Mouse (Mus musculus): ENCODE data around the gene Pin4. TPM values are rescaled to one million over a fixed set of nuclear protein-coding genes. Genes with fewer than 3 reads are reported as not detected.
"Not testable (repeated sequence)": the region's sequence is repeated elsewhere in the genome, so short reads cannot be mapped to it uniquely, and the experiment has no call there.

Gene Pin4
- total RNA-seq (2014; fragmentation: Nextera tagmentation) (67.6 and 96.7 TPM in 2 replicates), total RNA-seq (2017) (162 and 169 TPM in 2 replicates)

GRCm38 (mm10) chrX:102119042-102119864 is at the start of gene Pin4:
Pin4 (plus strand) TSS chrX:102119447.
- ATAC-seq (replicated peaks; ENCODE audit: low FRiP score, low TSS enrichment, poor library complexity, severe bottlenecking): peak; percentile 100

- peak; percentile 64 for ATAC-seq (replicated peaks; ENCODE audit: low FRiP score, low TSS enrichment, poor library complexity, severe bottlenecking)
These were observed 48.4 kb upstream of the Pin4 start, which contains the start of gene Rtl5 for GRCm38 (mm10) chrX:102070591-102071471. Rtl5 (minus strand) TSS chrX:102071304.

- no peak for ATAC-seq (replicated peaks; ENCODE audit: low FRiP score, low TSS enrichment, poor library complexity, severe bottlenecking)
These were observed 47.7 kb upstream of the Pin4 start for GRCm38 (mm10) chrX:102071517-102071916.

DNA sequence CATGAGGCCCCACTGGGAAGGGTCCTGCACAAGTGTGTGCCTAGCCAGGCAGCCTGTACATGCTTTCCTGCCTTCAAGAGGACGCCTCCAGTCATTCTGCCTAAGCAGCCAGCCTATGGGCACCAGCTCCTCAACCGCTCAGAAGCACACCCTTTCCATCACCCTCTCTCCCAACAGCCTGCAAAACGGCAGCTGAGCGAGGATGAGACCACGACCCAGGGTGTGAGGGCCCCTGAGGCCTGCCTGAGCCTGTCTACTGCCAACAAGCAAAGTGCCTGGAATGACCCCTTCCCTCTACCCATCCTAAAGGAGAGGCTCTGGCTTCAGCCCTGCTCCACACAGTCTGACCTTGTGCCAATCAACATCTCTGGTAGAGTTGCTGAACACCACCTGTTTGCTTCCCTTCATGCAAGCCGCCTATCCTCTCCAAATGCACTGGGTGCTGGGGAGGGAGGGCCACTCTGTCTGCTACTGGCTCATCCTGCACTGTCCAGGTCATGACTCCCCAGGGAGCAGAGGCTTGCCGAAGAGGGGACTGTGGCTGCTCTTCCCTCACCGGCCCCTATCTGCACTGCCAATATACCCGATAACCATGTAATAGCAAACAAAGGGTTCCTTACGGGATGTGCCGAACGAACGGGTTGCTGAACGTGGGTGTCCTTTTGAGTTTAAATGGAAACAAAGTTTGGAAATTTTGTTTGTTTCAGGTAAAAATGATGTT is 45.5 kb upstream of the Pin4 start:
- ATAC-seq (replicated peaks; ENCODE audit: low FRiP score, low TSS enrichment, poor library complexity, severe bottlenecking): no peak

- ATAC-seq (replicated peaks; ENCODE audit: low FRiP score, low TSS enrichment, poor library complexity, severe bottlenecking): no peak
These were observed 44.8 kb upstream of the Pin4 start for GRCm38 (mm10) chrX:102074435-102074834.

DNA sequence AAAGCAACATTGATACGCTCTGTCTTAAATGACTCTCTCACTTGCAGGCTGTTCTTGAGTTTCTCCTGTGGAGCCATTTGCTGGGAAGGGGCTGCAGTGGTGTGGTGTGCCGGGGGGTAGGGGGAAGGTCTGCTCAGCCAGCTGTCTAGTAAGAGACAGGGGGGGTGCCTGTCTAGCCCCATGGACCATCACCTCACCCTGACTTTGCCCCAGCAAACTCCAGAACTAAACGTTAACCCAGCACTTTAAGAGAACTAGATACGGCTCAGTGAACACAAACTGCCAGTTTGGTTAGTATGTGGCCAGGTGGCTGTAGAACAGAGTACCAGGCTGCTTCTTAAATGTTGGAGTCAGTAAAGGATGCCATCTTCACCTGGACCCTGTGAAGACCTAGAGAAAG is 44.1 kb upstream of the Pin4 start:
- ATAC-seq (replicated peaks; ENCODE audit: low FRiP score, low TSS enrichment, poor library complexity, severe bottlenecking): no peak

- ATAC-seq (replicated peaks; ENCODE audit: low FRiP score, low TSS enrichment, poor library complexity, severe bottlenecking): no peak
These were observed 42.1 kb upstream of the Pin4 start for GRCm38 (mm10) chrX:102076886-102077765.

GRCm38 (mm10) chrX:102081076-102081475 is 38.2 kb upstream of the Pin4 start:
- ATAC-seq (replicated peaks; ENCODE audit: low FRiP score, low TSS enrichment, poor library complexity, severe bottlenecking): no peak

DNA sequence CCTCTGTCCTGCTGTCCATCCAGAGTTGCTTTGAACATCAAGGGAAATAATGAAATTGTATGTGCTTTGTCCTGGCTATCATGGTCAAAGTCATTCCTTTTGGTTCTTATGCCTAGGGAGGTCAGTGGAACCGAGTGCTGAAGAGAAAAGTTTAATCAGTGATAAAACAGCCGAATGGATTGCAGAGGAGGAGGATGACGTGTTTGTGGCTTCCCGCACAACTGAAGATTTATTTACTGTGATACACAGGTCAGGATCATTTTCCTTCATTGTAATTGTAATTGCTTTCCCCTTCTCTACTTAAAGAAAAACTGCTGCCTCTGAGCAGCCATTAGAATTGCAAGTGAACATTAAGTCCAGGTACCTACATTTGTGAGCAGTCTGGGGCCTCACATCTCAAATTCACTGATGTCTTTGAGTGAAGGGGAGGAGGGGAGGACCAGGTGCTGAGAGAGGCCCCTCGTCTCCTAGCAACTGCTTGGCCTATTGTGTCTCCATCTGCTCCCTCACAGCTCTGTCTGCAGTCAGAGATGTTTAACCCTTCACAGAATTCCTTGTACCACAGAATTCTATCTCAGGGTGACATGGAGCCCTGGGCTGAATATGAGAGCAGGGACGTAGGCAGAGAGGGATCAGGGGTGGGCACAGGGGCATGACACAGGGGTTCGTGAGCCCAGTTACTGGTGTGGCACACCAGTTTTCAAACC is 37.5 kb upstream of the Pin4 start:
- no peak for ATAC-seq (replicated peaks; ENCODE audit: low FRiP score, low TSS enrichment, poor library complexity, severe bottlenecking)

- no peak for ATAC-seq (replicated peaks; ENCODE audit: low FRiP score, low TSS enrichment, poor library complexity, severe bottlenecking)
These were observed 36.9 kb upstream of the Pin4 start for GRCm38 (mm10) chrX:102082340-102082739.

DNA sequence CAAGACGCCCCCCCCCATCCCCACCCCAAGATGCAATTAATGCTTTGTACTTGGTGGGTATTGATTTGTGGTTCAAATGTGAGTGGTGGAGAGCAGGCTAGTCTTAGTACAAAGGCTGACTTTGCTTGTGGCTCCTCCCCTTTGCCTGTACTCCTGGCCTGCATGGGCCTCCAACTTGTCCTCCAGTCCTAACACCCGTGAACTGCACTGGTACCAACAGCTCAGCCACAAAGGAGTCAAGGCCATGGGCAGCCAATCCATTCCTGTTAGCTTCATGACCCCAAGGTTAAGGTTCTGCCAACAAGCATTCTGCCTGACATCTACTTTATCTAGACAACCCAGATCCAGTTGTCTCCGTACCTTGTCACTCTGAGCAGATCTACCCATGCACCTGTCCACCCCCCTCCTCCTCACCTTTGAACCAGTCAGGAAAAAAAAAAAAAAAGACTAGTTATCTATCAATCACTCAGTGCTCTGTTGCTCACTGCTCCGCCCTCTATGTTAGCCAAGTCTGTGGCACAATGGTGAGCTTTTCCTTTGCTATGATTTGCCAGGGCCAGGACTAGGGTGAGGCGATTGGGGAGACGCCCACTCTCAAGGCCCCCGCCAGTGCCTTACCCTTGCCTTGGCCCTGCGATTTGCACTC is 33.3 kb upstream of the Pin4 start:
- no peak for ATAC-seq (replicated peaks; ENCODE audit: low FRiP score, low TSS enrichment, poor library complexity, severe bottlenecking)

DNA sequence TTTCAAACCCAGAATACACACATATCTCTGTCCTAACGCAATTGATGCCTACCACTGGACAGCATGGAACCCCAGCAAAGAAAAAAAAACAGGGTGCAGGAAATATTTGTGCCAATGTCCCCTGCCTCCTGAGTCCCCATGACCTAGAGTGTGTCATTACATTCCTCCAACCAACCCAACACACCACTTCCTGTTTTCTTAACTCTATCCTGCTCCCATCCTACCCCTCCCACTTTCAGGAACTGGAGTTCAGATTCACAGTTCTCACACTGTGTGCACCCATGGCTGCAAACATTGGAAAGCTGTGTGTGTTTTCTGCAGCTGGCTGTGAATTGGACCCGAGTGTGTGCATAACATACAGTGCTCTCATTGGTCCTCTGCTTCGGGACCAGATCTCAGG is 28.6 kb upstream of the Pin4 start:
- ATAC-seq (replicated peaks; ENCODE audit: low FRiP score, low TSS enrichment, poor library complexity, severe bottlenecking): no peak

GRCm38 (mm10) chrX:102094381-102094904 is 24.8 kb upstream of the Pin4 start:
- ATAC-seq (replicated peaks; ENCODE audit: low FRiP score, low TSS enrichment, poor library complexity, severe bottlenecking): no peak

- ATAC-seq (replicated peaks; ENCODE audit: low FRiP score, low TSS enrichment, poor library complexity, severe bottlenecking): no peak
These were observed 17.4 kb upstream of the Pin4 start for GRCm38 (mm10) chrX:102101886-102102285.

- ATAC-seq (replicated peaks; ENCODE audit: low FRiP score, low TSS enrichment, poor library complexity, severe bottlenecking): not testable (repeated sequence)
These were observed 15.4 kb upstream of the Pin4 start for GRCm38 (mm10) chrX:102103830-102104229.

DNA sequence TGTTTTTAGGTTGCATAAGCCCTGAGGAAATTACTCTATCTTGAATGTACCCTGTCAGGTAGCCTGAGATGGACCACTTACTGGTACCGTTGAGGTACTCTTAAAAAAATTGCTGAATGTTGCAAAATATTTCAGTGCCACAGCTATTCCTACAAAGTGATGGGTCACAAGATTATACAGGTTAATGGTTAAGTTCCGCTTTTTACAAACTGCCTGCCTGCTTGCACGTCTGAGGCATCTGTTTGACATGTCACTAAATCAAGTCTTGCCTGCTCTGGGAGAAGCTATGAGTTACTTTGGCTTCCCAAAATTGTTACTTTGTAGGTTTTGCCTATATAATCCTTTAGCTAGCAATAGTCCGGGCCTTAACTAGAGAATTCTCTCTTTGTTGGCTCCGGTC is 9.9 kb upstream of the Pin4 start:
- not testable (repeated sequence) for ATAC-seq (replicated peaks; ENCODE audit: low FRiP score, low TSS enrichment, poor library complexity, severe bottlenecking)

DNA sequence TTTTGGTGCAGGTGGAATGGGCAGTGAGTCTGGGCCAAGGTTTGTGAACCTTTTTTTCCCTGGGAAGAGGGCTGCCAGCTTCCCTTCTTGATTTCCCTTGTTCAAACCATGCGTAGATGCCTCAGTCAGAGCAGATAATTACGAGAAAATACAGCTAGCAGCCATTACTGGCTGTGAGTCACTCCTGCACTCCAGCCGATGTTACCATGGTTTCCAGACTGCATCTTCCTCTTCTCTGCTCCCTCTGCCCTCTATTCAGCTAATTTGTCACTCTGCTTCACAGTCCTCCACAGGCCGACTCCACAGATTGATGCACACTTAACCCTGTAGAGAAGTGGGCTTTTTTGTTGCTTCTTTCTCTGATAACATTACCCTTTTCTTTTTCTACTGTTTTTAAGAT is 3.6 kb upstream of the Pin4 start:
- ATAC-seq (replicated peaks; ENCODE audit: low FRiP score, low TSS enrichment, poor library complexity, severe bottlenecking): no peak

DNA sequence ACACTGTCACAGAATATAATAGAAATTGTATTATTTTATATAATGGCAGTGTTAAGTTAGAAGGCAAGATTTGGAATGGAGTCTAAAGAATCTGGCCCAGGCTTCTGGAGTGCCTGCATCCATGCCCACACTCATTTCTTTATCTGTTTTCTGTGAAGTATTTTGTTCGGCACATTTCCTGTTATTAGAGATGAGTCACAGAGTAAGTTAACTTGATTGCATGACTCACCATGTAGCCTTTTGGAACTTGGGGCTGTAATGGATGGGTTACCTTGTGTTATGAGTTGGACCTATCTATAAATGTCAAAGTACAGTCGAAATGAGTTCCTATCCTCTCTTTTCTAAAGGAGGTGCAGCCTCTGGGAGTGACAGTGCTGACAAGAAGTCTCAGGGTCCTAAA is 2.1 kb downstream of the Pin4 start:
- ATAC-seq (replicated peaks; ENCODE audit: low FRiP score, low TSS enrichment, poor library complexity, severe bottlenecking): no peak
